Mouse (Mus musculus) embryonic stem cell, embryonic (primary cell): ENCODE results near the gene Grhpr.
"Not testable (repeated sequence)": the region's sequence is repeated elsewhere in the genome, so short reads cannot be mapped to it uniquely, and the experiment has no call there.

Experiments
- CTCF ChIA-PET, 4 experiments: fragments of 300-600 bp in 2 of 4; fragments of 350-600 bp in 2 of 4; sonication (Branson Sonifier 250); formaldehyde crosslinking; loops; one replicate each; lab custom pipeline; 2022; ENCODE audit warnings: inconsistent platforms in 2 of 4; lab: Charles Lee
- POLR2A ChIA-PET, 4 experiments: fragments of 300-600 bp in 2 of 4; fragments of 350-600 bp in 2 of 4; sonication (Branson Sonifier 250); formaldehyde crosslinking; loops; one replicate each; lab custom pipeline; 2022; ENCODE audit warnings: antibody characterized with exemption in 4 of 4, inconsistent platforms in 1 of 4; lab: Charles Lee

Grhpr gene

DNA sequence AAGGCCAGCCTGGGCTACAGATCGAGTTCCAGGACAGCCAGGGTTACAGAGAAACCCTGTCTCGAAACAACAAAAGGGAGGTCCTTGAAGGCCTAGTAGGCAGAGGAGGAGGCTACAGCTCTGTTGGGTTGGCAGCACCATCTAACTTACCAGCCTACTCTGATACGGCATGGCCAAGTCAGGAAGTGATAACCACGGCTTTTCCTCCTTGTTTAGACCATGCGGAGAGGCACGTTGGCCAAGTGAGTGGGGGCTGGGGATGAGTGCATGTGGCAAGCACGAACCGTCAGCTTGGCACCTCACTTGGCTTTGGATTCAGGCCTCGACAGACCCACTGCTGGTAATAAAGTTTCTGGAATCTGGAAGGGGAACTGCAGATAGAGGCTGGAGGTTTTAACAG lies 51.4 kb downstream of the Grhpr start:
- ChIA-PET POLR2A (no interaction called here), CTCF (no interaction called here)

DNA sequence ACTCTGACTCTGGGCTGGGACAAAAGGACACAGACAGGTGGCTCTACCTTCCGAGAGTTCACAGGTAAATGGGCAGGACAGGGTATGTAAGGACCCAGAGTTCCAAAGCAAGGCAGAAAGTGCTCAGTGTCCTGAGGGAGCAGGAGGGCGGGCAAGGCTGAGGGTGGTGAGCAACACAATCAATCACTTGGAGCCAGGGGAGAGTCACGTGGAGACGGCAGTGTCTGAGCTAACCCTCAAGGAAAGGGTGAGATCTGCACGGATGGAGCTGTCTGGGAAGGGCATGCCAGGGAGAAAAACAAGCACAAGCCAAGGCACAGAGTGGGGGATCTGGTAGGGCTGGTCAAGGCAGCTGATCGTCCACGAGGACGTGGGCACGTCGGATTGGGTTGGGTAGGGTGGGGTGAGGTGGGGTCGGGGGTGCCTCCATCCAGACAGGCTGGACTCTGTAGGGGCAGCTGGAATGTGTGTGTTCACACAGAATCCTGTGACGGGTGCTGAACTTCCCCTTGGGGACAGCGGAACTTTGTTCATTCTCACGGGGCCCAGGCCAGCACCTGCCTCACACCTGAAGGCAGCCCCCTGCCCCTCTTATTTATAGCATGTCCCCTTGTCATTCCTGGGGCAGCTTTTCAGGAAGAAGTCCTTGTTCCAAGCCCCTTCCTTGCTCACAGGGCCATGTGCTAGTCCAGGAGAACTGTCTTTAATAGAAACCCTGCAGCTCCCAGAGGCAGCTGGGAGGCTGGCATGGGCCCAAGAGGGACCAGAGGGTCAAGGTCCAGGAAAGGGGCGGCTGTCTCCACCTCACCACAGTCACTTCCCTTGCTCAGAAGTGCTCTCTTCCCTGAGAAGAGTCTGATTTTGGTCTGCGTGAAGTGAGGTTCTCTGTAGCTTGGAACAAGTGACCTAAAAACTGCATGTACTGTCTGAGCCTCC lies 53.8 kb downstream of the Grhpr start:
- ChIA-PET CTCF (interaction anchor here in 3 of 4 experiments (0.6 to 1.7 kb wide), 6 partner anchors 12 to 413 kb away, joined by 3 to 6 read pairs (median 4); partner anchors contain the start of gene Zbtb5 (in 2 of the 3)), POLR2A (interaction anchor here in 2 of 4 experiments (0.5 to 1.8 kb wide), 11 partner anchors 8 to 71 kb away, joined by 3 to 7 read pairs (median 3); partner anchors contain the start of gene Polr1e (in 2 of the 2))

DNA sequence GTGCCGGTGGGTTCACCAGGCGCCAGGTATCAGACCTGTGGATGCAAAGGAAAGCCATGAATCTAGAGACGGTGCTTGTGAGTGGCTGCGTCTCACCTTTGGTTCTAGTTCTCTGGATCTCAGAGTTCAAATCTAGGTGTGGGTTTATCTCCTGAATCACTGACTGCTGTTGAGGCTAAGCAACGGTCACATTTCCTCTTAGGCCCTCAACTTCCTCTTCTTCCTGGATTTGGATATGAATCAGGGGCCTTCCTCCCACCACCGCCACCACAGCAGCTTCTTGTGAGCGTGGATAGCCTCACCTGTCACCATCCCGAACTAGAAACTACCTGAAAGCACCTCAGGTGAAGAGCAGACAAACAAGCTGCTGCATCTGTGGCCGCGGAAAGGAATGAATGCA lies 54.9 kb downstream of the Grhpr start:
- CTCF ChIA-PET: interaction anchor here in 2 of 4 experiments (0.6 to 1.7 kb wide), 2 partner anchors 24 to 280 kb away, joined by 3 to 6 read pairs; partner anchors contain the start of gene Zbtb5 (in 1 of the 2)

DNA sequence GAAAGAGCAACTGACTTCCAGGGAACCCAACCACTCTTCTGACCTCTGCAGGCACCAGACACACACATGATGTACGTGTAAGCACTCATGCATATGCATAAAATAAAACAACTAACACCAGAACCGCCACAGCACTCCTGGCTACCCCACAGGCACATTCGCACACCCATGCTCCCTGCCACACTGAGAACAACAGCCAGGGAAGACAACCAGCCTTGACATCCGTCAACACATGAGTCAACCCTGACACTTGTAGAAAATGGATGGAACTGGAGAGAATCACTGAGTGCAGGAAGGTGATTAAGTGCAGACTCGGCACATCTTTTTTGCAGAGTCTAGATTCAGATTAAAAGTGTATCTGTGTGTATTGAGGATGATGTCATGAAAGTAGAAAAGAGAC lies 55.4 kb downstream of the Grhpr start:
- POLR2A ChIA-PET: interaction anchor here in 2 of 4 experiments (1.4 to 2.7 kb wide), 3 partner anchors 9 to 18 kb away, joined by 3 to 8 read pairs (median 3); partner anchors contain the start of gene Polr1e (in 1 of the 2)
- CTCF ChIA-PET: no interaction called here

More for the DNA sequence above, 54.9 kb downstream of the Grhpr start:
- POLR2A ChIA-PET: interaction anchor here in 2 of 4 experiments (0.9 to 2.7 kb wide), 6 partner anchors 8 to 18 kb away, joined by 3 to 8 read pairs (median 4); partner anchors contain the start of gene Polr1e (in 2 of the 2)

DNA sequence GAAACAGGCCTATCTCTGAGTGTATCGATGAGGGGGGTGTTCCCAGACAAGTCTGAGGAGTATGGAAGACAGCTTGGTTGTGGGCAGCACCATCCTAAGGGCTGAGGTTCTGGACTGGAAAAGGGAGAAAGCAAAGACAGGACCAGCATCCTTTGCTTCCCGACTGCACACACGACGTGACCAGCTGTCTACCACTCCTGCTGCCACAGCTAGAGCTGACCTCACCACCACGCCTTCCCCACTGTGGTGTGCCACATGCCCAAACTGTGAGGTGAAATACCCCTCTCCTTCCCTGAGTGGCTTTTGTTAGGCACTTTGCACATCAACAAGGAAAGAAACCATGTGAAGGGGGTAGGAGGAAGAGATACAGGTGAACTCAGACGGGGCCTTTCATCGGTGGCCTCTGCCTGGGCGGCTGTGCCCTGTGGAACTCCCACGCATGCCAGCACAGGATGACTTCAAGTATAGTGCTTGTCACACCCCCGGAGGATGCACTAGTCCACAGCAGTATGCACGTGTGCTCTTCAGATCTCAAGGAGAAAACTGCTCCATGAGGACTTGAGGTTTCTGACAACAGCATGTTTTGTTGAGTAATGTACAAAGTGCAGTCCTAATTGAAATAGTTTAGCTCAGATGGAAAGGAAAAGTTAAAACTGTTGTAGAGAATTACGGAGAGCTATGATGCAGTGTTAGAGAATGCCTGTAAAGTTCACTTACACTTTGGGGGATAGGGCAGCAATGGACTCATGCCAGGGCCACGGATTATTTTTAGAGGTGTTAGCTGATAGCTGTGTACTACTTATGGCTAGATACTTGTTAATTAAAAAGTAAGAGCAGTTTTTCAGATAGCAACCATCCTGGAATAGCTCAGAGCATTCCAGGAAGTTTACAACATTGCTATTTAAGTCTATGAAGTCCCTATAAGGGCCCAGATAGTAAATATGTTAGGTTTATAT lies 56.5 kb downstream of the Grhpr start:
- CTCF ChIA-PET: interaction anchor here in 2 of 4 experiments (0.6 to 1.9 kb wide), 6 partner anchors 11 to 1472 kb away, joined by 3 to 6 read pairs (median 4); partner anchors contain the start of gene Zbtb5 (in 1 of the 2)

DNA sequence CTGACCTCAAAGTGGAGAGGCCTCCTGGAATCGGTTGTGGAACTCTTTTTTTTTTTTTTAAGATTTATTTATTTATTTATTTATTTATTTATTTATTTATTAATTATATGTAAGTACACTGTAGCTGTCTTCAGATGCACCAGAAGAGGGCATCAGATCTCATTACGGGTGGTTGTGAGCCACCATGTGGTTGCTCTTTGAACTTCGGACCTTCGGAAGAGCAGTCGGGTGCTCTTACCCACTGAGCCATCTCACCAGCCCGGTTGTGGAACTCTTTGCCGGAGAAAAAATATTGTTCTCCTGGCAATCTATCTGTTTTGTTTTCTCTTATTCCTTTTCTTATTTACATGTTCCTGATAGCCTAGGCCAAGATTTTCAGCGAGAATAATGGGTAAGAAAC lies 57.7 kb downstream of the Grhpr start:
- CTCF ChIA-PET: interaction anchor here in 2 of 4 experiments (0.6 to 1.9 kb wide), 7 partner anchors 12 to 1348 kb away, joined by 3 to 5 read pairs (median 4); partner anchors contain the start of gene Zbtb5 (in 1 of the 2)
- POLR2A ChIA-PET: interaction anchor here in 2 of 4 experiments (1.0 to 2.7 kb wide), 4 partner anchors 8 to 26 kb away, joined by 3 to 8 read pairs (median 6); partner anchors contain the start of genes Polr1e (in 1 of the 2) and Zbtb5 (in 1 of the 2)

More for the DNA sequence above, 56.5 kb downstream of the Grhpr start:
- POLR2A ChIA-PET: interaction anchor here in 3 of 4 experiments (0.7 to 2.7 kb wide), 6 partner anchors 7 to 25 kb away, joined by 3 to 8 read pairs (median 3); partner anchors contain the start of gene Zbtb5 (in 1 of the 3)

DNA sequence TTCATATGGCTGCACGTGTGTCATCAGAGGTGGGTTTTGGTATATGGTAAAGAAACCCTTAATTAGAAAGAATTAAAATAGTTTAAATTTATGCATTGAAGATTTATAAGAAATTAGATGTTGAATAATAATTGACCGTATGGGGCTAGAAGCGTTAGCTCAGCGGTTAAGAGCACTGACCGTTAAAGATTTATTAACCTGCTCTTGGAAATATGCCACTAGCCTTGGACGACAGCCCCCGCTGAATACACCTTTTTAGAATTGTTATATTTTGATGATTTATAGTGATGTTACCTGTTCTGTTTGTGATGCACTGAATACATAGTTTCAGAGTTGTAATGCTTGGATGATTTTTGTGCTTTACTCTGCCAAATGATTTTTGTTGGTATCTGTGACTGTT lies 58.4 kb downstream of the Grhpr start:
- CTCF ChIA-PET: not testable (repeated sequence)
- POLR2A ChIA-PET: interaction anchor here in 1 of 4 experiments (0.8 to 1.1 kb wide), 2 partner anchors 21 to 22 kb away, joined by 3 to 5 read pairs; partner anchors contain the start of gene Polr1e
